Mouse (Mus musculus): ENCODE measurements at regions not wholly inside any gene's neighbourhood (a gene's known extent, or its start where the extent isn't known, plus 50 kb on each side); places are given as distances from the start of the nearest gene placed in this dataset.

- in situ Hi-C loops (cut with MboI; ENCODE audit: unreplicated experiment in 2 of 2) = no loop called here
These were observed 53.3 kb upstream of the Ptgfrn start for GRCm38 (mm10) chr3:101163160-101163990.

- in situ Hi-C loops (cut with MboI; ENCODE audit: unreplicated experiment in 2 of 2) = no loop called here
These were observed 52.6 kb upstream of the Ptgfrn start for GRCm38 (mm10) chr3:101162536-101163159.

GRCm38 (mm10) chr3:101161941-101162531, 52.0 kb upstream of the Ptgfrn start:
- in situ Hi-C loops (cut with MboI; ENCODE audit: unreplicated experiment in 2 of 2) = no loop called here

- in situ Hi-C loops (cut with MboI; ENCODE audit: unreplicated experiment in 2 of 2) = no loop called here
These were observed 51.4 kb upstream of the Ptgfrn start for GRCm38 (mm10) chr3:101161421-101161940.

Data from v-Abl transformed pro-B cells (cell line).